Mouse (Mus musculus): ENCODE results near the gene Ugt1a7c.

DNA sequence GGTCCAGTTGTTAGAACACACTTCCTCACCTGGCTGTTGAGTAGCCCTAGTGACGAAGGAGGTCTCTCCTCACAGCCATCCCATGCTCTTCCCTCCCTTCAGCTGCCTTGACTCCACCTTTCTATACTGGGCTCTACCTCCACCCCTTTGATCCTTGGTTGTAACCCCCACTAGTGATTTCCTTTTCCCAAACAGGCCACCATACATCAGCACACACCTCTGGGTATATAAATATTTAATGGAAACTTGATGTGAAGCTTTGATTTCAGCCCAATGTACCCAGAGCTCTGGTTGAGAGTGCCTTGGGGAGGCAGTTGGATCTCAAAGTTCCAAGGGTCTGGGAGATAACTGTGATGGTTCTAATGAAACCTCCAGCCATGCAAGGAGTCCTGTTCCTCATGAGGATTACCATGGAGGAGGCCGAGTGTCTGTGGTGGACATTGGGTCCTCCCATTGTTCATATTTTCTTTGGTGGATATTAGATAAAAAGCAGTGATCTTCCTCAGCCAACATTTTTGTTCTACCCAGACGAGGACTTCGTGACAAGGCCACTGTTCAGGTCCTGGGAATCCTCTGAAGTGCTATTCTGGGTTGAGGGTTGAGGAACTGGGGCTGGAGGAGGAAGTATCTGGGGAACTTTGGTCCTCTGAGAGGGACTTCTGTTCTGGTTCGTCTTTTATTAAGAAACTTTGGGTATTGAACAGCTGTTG is 132.0 kb downstream of the Ugt1a7c start, which contains the start of gene Mroh2a:
- TF ChIP-seq FOSL1 (IDR thresholded peaks at IDR 0.05; ENCODE audit: insufficient read depth, low read length, poor library complexity, severe bottlenecking) (no peak), CTCF (IDR thresholded peaks at IDR 0.05; ENCODE audit: control insufficient read depth, insufficient read depth, insufficient read length) (no peak)

Measured in C2C12 (cell line).